Mouse (Mus musculus) thymus, adult 2 months (tissue): Measurements from ENCODE around the gene Sar1b. TPM values are rescaled to one million over a fixed set of nuclear protein-coding genes. Genes with fewer than 3 reads are reported as not detected.

Experiments
- DNase-seq: peaks from one replicate; pipeline ENCODE4 v3.0.0; 2021
- H3K27ac ChIP-seq: fragments of 200-500 bp; 2 replicates; pipeline ENCODE4 v1.5.1; 2012; ENCODE audit warnings: low read length, control low read depth; ENCODE audit not compliant: control insufficient read depth, insufficient read depth
- H3K27me3 ChIP-seq: fragments of 200-500 bp; 2 replicates; pipeline ENCODE4 v1.6.1; 2012; ENCODE audit warnings: mild to moderate bottlenecking, low read length, moderate library complexity, mixed read lengths; ENCODE audit not compliant: control insufficient read depth, insufficient read depth
- H3K36me3 ChIP-seq: fragments of 200-500 bp; 2 replicates; pipeline ENCODE4 v1.6.1; 2012; ENCODE audit warnings: mild to moderate bottlenecking, low read length, moderate library complexity; ENCODE audit not compliant: control insufficient read depth, insufficient read depth
- H3K4me1 ChIP-seq: fragments of 200-500 bp; replicated peaks from 2 replicates; pipeline ENCODE4 v1.6.1; 2012; ENCODE audit warnings: low read length; ENCODE audit not compliant: control insufficient read depth, insufficient read depth
- H3K4me3 ChIP-seq: fragments of 200-500 bp; 2 replicates; pipeline ENCODE4 v1.5.1; 2012; ENCODE audit warnings: mild to moderate bottlenecking, low read length, control low read depth, moderate library complexity; ENCODE audit not compliant: control insufficient read depth, insufficient read depth
- CTCF ChIP-seq: fragments of 200-500 bp; IDR thresholded peaks from 2 replicates; pipeline ENCODE4 v1.5.1; 2012; ENCODE audit warnings: mild to moderate bottlenecking, control low read depth, low read length, moderate library complexity, borderline replicate concordance; ENCODE audit not compliant: control insufficient read depth, poor library complexity, insufficient read depth; ENCODE audit errors: extremely low read depth
- POLR2A ChIP-seq: fragments of 200-500 bp; IDR thresholded peaks from 2 replicates; pipeline ENCODE4 v1.6.1; 2012; ENCODE audit warnings: mild to moderate bottlenecking, low read length, control low read depth, moderate library complexity; ENCODE audit not compliant: control insufficient read depth, poor library complexity, insufficient read depth; ENCODE audit errors: extremely low read depth
- WGBS: fragments of 180-500 bp; shearing (Covaris S2); methylation state at CpG from one replicate; pipeline ENCODE4 v1.1.7; 2018; 5-methylcytosine and 5-hydroxymethylcytosine counted together
- polyA plus RNA-seq: library from polyadenylated mRNA; depleted of rRNA; stranded (reverse); fragments of >200 nt; gene quantifications from 2 replicates; pipeline ENCODE4 v1.2.3, GENCODE M21; 2012; rRNA removed

Gene Sar1b
- polyA plus RNA-seq, 1 experiment, result 18.4 TPM

- WGBS, result 96% methylated on average over 12 of the region's 12 CpGs
- H3K4me1 ChIP-seq, result peaks cover 3% of the 10 kb centered on the region; the same call in 1 of the 2 replicates
- H3K27ac ChIP-seq, result no peak overlapping the region
Measured at GRCm38 (mm10) chr11:51835598-51835997, 72.1 kb downstream of the Sar1b start.

GRCm38 (mm10) chr11:51836506-51836905 is 73.0 kb downstream of the Sar1b start:
- Histone ChIP-seq H3K36me3 (peaks cover 71% of the 10 kb centered on the region), H3K4me3 (no peak overlapping the region), H3K27ac (no peak overlapping the region), H3K4me1 (peaks cover 3% of the 10 kb centered on the region; the same call in 1 of the 2 replicates), H3K27me3 (no peaks in the 10 kb centered on the region)
- TF ChIP-seq CTCF (no peak), POLR2A (no peak)
- no peak for DNase-seq
- WGBS, result 92% methylated on average over 6 of the region's 6 CpGs

More at GRCm38 (mm10) chr11:51835598-51835997, 72.1 kb downstream of the Sar1b start:
- no peak overlapping the region for H3K4me3 ChIP-seq
- DNase-seq, result no peak
- TF ChIP-seq POLR2A, result no peak
- TF ChIP-seq CTCF, result no peak
- H3K27me3 ChIP-seq, result no peaks in the 10 kb centered on the region
- H3K36me3 ChIP-seq, result peaks cover 71% of the 10 kb centered on the region

GRCm38 (mm10) chr11:51837164-51838153 is 74.0 kb downstream of the Sar1b start:
- Histone ChIP-seq H3K4me3 (no peak overlapping the region), H3K4me1 (peaks cover under 1% of the 10 kb centered on the region; the same call in 1 of the 2 replicates), H3K27ac (no peak overlapping the region), H3K27me3 (no peaks in the 10 kb centered on the region), H3K36me3 (peaks cover 70% of the 10 kb centered on the region)
- DNase-seq, result no peak
- WGBS, result 92% methylated on average over 8 of the region's 8 CpGs
- TF ChIP-seq CTCF (no peak), POLR2A (no peak)

GRCm38 (mm10) chr11:51839106-51839505 is 75.6 kb downstream of the Sar1b start:
- peaks cover 76% of the 10 kb centered on the region for H3K36me3 ChIP-seq
- no peaks in the 10 kb centered on the region; the same call in 1 of the 2 replicates for H3K4me1 ChIP-seq
- no peak overlapping the region for H3K27ac ChIP-seq
- no peak for DNase-seq
- 95% methylated on average over 2 of the region's 2 CpGs for WGBS
- H3K27me3 ChIP-seq, result no peaks in the 10 kb centered on the region
- no peak for TF ChIP-seq CTCF
- TF ChIP-seq POLR2A, result no peak
- no peak overlapping the region for H3K4me3 ChIP-seq

GRCm38 (mm10) chr11:51839973-51840372 is 76.5 kb downstream of the Sar1b start:
- peaks cover 4% of the 10 kb centered on the region; the same call in 1 of the 2 replicates for H3K4me1 ChIP-seq
- H3K4me3 ChIP-seq, result no peak overlapping the region
- no peak for DNase-seq
- H3K27me3 ChIP-seq, result no peaks in the 10 kb centered on the region
- TF ChIP-seq POLR2A (no peak), CTCF (no peak)
- peaks cover 76% of the 10 kb centered on the region for H3K36me3 ChIP-seq
- WGBS, result 96% methylated on average over 11 of the region's 11 CpGs
- no peak overlapping the region for H3K27ac ChIP-seq

- WGBS, result 94% methylated on average over 9 of the region's 9 CpGs
- Histone ChIP-seq H3K4me1 (peaks cover 4% of the 10 kb centered on the region; the same call in 1 of the 2 replicates), H3K27ac (no peak overlapping the region), H3K4me3 (no peak overlapping the region), H3K36me3 (peaks cover 75% of the 10 kb centered on the region), H3K27me3 (no peaks in the 10 kb centered on the region)
- no peak for TF ChIP-seq POLR2A
- no peak for TF ChIP-seq CTCF
- no peak for DNase-seq
Measured at GRCm38 (mm10) chr11:51840657-51841056, 77.2 kb downstream of the Sar1b start.

GRCm38 (mm10) chr11:51841149-51841548 is 77.7 kb downstream of the Sar1b start:
- DNase-seq, result no peak
- no peak overlapping the region for H3K4me3 ChIP-seq
- no peaks in the 10 kb centered on the region for H3K27me3 ChIP-seq
- no peak overlapping the region for H3K27ac ChIP-seq
- TF ChIP-seq CTCF (no peak), POLR2A (no peak)
- WGBS, result 86% methylated on average over 9 of the region's 9 CpGs
- peaks cover 4% of the 10 kb centered on the region; the same call in 1 of the 2 replicates for H3K4me1 ChIP-seq
- peaks cover 75% of the 10 kb centered on the region for H3K36me3 ChIP-seq

Other genes starting within 250 kb of the Sar1b start
- gene Phykpl, start 178.9 kb upstream of the Sar1b start, polyA plus RNA-seq, result 20.2 and 21.8 TPM in 2 replicates
- 533 and 863 TPM in 2 replicates for gene Hnrnpab, start 156.8 kb upstream of the Sar1b start, polyA plus RNA-seq
- 69.3 and 70.8 TPM in 2 replicates for gene Nhp2, start 144.0 kb upstream of the Sar1b start, polyA plus RNA-seq
- 123 and 125 TPM in 2 replicates for gene Rmnd5b, start 127.8 kb upstream of the Sar1b start, polyA plus RNA-seq
- gene N4bp3, start 112.8 kb upstream of the Sar1b start, polyA plus RNA-seq, result 22.7 and 25.5 TPM in 2 replicates
- 15.8 and 16.6 TPM in 2 replicates for gene D930048N14Rik, start 112.7 kb upstream of the Sar1b start, polyA plus RNA-seq
- 7.5 and 10.1 TPM in 2 replicates for gene 0610009B22Rik, start 74.8 kb upstream of the Sar1b start, polyA plus RNA-seq
- 15.6 and 21.1 TPM in 2 replicates for gene Sec24a, start 53 bp upstream of the Sar1b start, polyA plus RNA-seq
- gene Jade2, start 94.0 kb downstream of the Sar1b start, polyA plus RNA-seq, result 45.1 and 56.5 TPM in 2 replicates
- gene Cdkn2aipnl, start 204.0 kb downstream of the Sar1b start, polyA plus RNA-seq, result 89.3 and 92.4 TPM in 2 replicates
- gene Ube2b, start 237.1 kb downstream of the Sar1b start, polyA plus RNA-seq, result 63.9 and 72.5 TPM in 2 replicates
- 3.1 and 3.4 TPM in 2 replicates for gene Cdkl3, start 240.5 kb downstream of the Sar1b start, polyA plus RNA-seq